Mouse (Mus musculus): ENCODE measurements at regions not wholly inside any gene's neighbourhood (a gene's known extent, or its start where the extent isn't known, plus 50 kb on each side); places are given as distances from the start of the nearest gene placed in this dataset.
"Not testable (repeated sequence)": the region's sequence is repeated elsewhere in the genome, so short reads cannot be mapped to it uniquely, and the experiment has no call there.

DNA sequence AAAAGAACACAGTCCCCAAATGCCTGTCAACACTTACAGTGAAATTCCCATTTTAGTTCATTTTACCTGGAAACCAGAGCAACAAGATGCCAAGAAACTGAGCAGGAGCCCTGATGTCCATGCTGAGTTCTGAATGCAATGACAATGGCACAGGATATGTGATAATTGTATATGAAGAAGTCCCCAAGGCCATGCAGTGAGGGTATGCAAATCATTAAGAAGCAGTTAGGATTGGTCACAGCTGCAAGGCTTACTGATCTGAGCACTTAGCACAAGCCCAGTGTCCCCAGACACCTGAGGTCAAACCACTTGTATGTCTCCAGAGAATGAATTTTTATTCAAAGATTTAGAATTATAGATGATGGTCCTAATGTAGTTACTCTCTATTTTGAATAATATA, 419.0 kb upstream of the Tacstd2 start:
- TF ChIP-seq CTCF, EP300 (IDR thresholded peaks at IDR 0.05; ENCODE audit: low read depth): not testable (repeated sequence)
